Mouse (Mus musculus) CD4-positive helper T cell, adult 2 months (primary cell): ENCODE data around the gene Gmcl1.

Experiments
- DNase-seq: peaks from one replicate; pipeline ENCODE4 v3.0.0-alpha.2; 2012; ENCODE audit warnings: low read depth, missing footprints, low spot score

The Gmcl1 gene

DNA sequence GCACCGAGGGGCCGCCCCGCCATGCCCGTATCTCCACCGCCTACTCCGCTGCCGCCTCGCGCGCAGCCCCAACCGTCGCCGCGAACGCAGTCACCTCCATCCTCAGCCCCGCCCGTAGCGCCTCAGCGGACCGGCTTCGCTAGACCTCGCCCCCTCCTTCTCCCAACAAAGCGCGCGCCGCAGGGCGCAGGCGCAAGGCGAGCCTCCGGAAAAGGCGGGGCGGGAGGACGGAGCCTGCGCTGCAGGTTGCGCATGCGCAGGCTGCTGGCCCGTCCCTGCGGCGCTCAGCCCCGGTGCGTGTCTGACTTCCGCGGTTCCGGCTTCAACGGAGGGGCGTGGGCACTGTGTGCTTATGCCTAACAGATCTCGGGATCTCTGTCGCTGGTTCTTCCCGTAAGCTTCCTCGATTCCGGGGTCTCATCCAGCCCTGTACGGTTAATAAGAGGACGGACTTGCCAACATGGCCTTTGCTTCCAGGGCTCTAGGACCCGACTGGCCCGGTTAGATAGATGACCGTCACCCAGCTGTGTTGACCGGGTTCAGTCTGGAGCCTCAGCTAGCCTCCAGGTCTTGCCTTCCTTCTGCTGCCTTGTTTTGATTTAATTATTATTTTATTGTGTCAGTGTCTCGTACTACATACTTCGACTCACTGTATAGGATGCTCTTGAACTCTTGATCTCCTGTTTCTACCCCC is at the start of gene Gmcl1:
Gene Gmcl1 (minus strand): TSS at position 201 of the 694 bp plus-strand sequence.
- peak; percentile 99 for DNase-seq

DNA sequence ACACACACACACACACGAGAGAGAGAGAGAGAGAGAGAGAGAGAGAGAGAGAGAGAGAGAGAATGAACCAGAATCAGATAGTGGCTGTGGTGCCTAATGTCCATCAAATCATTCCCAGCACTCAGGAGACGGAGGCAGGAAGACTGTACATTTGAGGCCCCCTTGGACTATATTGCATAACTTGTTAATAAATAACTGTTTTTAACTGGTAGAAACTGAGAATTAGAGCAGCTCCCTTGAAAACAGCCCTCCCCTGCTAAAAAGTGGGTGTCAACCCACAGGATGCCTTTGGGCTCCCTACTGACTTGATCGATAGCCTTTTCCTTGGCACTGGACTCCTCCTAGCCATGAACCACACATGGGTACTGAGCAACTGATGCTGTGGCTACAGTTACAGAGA is 49.2 kb upstream of the Gmcl1 start:
- DNase-seq: no peak

DNA sequence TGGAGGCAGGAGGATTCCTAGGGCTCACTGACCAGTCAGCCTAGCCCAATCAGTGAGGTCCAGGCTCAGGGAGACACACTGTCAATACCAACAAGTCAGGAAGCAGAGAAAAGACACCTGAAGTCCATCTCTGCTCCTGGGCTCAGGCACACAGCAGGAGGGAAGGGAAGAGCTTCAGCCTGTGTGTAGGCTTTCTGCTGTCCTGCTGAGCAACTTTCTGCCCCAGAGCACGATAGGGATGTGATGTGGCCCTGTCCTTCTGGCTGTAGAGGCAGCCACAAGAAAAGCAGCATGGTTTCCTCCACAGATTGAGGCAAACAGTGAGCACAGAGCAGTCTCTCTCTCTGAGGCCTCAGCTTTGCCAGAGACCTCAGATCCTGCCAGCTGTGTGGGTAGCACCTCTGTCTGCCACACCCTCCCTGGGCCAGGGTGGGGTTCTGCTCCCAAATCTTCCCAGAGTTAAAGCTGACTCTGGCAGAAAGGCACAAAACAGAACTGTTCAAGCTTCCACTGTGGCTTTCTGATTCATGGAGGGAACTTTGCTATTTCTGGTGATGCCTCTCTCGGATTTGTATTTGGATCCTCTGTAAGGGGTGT is 48.3 kb upstream of the Gmcl1 start:
- DNase-seq: no peak

DNA sequence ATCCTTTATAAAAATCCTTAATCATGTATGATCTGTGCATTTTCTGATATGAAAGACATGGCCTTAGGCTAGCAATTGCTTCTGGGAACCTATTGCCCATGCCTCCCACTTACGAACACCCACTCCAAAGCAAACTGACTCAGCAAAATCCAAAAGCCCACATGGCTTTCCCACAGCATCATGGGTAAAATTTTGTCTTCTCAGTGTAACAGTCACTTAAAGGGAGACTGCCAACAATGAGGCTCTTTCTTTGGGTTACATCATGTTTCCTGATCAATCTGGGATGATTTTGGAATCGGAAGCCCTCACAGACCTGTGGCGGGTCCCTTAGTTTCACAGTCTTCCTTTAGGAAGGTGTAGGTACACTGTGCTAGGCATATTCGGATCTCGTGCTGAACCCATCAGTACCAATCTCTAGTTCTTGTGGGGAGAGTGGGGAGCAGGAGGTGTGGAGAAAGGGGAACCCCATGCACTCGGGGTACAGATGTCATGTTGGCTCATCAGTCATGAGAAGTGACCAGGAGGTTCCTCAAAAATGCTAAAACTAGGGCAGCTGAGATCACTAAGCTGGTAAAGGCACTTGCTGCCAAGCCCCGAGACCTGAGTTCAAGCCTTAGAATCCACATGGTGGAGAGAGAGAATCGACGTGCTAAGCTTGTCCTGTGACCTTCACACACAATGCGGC is 45.9 kb upstream of the Gmcl1 start:
- DNase-seq: no peak

DNA sequence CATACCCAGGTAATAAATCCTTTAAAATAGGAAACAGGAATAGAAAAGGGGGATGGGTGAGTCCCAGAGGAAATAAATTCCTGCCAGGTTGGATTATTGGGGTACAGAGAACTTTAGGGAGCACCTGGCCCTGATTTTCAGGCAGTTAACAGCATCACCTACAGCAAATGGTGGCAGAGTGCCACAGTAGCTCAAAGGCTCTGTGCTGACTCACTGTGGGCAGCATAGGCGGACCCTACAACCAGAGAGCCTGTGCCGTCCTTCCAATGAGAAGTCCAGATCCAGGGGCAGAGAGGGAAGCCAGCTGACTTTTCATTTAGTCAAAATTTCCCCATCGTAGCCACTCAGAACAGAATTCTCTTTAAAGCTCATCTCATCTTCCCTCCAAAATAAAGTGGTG is 44.0 kb upstream of the Gmcl1 start:
- no peak for DNase-seq

DNA sequence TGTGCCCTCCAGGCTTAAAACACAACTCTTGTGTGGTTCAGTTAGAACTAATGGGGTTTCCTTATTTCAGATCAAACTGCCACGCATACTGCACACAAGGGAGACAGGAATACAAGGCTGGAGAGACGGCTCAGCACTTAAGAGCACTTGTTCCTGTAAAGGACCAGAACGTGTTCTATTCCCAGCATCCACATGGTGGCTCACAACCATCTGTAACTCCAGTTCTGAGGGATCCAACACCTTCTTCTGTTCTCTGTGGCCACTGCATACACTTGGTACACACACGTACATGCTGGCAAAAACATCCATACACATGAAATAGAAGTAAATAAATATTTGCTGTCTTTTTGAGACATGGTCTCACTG is 43.5 kb upstream of the Gmcl1 start:
- no peak for DNase-seq

DNA sequence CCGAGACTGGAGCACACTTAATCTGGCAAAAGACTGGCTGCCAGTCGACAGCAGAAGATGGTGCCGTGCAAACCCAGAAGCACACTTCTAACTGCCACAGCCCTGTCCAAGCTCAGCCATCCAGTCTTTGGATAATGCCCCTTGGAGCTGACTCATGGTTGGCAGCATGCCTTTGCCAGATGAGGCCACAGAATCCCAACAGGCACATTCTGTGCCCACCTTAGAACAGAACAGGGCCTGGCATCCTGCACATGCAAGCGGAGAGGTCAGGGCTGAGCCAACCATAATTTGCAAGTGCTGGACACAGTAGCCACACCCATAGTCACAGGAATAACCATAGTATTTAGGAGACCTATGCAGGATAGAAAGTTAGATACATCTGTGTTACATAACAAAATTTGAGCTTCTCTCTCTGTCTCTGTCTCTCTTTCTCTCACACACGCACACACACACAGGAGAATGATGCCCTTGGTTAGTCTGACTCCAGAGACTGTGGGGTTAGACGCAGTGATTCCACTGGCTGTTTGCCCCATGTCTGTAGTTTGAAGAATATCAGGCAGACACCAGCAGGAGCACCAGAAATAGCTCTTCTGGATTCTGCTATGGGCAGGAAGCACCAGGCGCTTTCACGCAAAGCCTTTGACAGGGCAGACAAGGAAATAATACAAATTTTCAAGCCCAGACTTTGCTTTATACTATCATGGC is 43.0 kb upstream of the Gmcl1 start:
- DNase-seq: no peak

DNA sequence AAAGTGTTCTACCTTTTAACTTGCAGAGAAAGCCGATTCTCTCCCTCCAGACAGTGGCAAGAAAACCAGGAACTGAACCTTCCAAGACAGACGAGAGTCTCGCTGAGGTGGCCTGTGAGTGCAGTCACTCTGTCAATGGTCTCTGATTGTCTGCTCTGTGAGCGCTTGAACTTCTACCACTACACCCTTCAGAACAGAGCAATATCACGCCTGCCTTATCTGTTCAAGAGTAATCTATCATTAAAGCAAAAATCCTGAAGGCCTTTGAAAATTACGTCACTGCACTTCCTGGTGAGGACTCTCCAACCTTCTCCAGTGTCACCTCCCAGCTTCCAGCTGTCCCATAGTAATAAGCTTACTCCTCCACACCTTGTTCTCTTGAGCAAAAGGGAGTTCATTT is 41.8 kb upstream of the Gmcl1 start:
- DNase-seq: no peak

DNA sequence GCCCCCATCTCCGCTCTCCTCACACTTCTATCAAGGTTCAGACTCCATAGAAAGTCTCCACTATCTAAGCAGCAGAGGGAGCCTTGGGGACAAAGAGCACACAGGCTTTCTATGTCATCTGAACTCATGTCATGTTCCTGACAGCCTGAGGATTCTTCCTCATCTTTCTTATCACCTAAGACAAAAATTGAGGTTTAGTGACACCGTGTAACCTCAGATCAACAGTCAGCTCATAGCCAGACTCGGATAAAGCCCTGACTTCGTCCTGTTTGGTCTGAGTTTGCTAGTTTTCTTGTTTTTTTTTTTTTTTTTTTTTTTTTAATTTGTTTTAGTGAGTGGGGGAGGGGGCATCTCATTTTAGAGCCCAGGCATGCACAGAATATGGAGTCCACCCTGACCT is 40.6 kb upstream of the Gmcl1 start:
- no peak for DNase-seq

DNA sequence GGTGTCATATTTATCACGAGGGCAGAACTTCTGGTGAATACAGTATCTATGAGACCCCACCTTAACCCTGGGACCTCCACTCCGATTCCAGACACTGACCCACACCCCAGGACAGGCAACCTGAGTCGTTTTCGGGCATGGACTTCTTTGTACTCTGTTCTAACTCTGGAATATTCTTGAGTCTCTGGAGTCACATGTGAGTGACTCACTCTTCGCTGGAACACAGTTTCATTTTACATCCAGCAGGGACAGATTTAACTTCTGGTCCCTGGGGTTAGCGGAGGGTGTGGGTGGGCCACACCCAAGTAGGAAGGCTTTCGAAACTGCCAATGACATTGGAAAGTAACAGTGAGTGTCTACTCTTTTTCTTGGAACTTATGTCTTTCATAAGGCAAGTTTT is 39.4 kb upstream of the Gmcl1 start:
- no peak for DNase-seq

DNA sequence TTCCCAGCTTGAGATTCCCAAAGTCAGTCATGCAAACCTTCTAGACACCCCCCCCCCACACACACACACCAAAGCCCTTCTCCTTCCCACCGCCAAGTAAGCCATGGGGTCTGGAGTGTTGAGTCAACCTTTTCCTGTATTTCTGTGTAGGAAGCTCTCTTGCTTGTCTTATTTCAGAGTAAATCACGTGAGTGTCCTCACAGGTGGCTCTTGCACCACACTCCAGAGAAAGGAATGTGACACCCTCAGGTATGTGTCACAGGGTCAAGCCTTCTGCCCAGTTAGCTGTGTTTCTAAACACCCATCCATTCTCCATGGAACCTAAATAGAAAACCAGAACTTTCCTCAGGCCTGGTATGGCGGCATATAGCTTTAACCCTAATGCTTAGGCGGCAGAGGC is 35.8 kb upstream of the Gmcl1 start:
- no peak for DNase-seq

DNA sequence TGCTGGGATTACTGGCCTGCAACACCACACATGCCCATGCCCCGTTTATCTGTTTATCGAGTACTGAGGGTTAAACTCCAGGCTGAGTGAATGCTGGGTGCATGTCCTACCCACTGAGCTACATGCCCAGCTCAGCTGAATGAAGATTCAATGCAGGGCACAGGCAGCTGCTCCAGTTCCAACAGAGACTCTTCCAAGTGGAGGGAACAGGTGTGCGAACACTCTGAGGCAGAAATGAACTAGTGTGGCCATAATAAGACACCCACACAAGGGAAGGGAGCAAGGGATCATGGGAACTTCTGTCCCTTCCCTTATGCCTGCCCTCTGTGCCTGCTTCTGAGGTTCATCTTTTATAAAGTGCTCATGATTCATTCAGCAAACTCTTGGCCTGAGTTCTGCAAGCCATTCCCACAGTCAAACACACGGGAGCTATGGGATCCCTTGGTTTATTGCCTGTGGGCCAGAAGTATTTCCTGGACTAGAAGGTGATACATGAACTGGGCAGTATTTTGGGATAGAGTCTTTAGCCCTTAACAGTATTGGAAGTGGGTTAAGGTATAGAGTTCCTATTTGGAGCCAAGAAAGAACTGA is 35.1 kb upstream of the Gmcl1 start:
- DNase-seq: no peak

DNA sequence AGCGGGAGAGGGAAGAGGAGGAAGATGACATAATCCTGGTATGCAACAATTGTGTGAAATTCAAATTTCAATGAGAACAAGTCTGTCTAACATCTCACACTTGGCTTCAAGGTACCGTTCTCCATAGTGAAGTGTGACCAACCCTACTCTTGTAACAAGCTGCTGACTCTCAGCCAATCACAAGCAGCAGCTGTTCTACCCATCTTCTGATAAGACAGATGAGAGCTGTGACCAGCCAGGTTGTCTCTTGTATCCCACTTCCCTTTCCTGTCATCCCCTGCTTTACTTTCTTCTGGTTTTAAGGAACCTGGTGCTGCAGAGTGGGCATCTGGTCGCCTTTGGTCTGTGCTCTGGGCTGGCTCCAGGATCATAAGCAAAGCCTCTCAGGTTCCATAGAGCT is 34.3 kb upstream of the Gmcl1 start:
- DNase-seq: no peak

DNA sequence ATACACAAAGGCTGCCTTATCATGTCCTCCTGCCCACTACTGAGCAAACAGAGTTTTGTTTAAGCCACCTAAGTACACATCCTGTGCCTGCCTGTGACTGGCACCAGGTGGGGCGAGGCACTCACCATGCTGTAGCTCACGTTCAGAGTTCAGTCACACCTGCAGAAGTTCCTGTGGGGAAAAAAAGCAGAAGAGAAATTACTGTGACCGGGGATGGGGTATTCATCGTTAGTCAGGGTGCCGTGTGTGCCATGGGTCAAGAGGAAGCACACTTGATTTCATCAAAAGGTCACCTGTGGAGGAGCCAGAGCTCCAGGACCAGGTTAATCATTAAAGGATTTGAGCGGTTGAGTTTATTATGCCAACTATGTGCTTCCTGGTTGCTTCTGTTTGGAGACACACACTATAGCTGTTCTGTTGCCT is 32.5 kb upstream of the Gmcl1 start:
- DNase-seq: no peak

DNA sequence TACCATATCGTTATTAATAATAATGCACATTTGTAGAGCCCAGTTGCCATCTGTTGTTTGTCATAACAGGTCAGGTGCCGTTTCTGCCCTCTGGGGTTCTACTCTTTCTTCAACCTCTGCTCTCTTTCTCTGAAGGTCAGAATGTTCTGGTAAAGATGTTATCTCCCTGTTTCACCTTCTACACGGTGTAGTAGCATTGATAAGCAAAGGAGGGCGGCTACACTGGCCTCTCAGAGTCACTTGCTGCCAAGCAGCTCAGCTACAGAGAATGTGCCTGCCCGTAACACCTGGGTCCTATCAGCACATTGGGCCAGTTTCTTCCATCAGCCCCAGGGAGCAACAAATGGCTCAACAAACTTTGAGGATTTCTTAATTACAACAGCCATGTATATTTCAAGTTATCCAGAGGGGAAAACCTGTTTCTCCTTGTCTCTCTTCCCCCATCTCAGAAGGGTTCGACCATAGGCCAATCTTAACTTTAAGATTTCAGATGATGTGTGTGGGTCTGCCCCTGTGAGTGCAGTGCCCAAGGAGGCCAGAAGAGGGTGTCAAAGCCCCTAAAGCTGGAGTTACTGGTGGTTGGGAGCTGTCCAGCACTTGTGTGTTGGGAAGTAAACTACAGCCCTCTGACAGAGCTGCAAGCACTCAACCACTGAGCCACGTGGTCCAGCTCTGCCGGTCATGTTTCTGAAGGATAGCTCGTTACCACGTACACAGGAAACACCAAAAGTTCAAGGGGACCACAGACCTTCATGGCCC is 21.1 kb upstream of the Gmcl1 start:
- peak; percentile 26 for DNase-seq

DNA sequence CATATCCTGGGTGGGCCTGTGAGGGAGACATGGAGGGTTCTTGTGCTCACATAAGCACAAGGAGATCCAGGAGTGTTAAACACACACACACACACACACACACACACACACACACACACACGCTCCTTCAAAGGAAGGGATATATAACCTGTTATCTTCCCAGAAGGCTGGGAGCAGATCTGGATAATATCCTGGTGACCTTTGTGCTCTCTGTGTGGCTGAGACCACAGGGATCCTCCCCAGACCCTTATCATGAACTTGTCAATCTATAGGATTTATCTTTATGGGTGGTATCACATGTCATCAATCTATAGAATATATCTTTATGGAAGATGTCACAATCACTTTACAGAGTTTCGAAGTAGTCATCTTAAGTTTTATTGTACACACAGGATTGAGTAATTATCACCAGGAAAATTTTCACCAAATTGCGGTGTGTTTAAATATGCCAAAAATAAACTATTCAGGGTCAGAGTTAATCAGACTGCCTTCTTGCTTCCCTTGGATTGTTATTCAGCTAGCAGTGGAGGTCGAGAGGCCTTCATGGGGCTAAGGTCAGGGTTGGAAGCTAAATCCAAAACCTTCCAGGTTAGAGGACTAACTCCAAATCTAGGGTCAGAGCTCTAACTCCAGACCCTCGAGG is 19.8 kb upstream of the Gmcl1 start:
- DNase-seq: no peak

DNA sequence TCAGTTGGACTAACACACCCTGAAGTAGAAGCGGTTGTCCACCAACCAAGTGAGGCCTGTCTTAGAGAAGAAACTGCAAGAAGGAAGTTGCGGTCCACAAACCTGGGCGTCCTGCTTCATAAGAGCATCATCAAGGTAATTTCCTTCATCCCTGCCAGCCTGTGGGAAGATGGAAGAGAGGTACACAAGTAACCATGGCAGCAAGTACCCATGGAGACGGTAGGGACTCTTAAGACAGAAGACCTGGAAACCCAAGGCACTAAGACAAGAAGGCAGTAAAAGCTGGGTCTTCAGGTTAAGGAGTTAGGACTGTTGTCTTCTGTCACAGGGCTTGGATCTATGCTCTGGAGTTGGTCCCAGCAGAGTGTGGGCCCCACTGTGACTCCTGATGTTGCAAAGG is 17.8 kb upstream of the Gmcl1 start:
- DNase-seq: no peak

DNA sequence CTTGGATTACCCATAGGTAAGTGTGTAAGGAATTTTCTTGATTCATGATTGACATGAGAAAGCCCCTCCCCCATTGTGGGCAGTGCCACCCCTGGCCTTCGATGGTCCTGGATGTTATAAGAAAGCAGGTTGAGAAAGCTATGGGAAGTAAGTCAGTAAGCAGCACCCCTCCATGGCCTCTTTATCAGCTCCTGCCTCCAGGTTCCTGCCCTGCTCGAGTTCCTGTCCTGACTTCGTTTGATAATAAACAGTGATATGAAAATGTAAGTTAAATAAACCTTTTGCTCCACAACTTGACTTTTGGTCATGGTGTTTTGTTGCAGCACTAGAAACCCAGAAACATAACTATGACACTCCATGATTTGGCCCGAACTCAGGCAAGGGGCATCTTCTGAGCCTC is 16.6 kb upstream of the Gmcl1 start:
- no peak for DNase-seq

DNA sequence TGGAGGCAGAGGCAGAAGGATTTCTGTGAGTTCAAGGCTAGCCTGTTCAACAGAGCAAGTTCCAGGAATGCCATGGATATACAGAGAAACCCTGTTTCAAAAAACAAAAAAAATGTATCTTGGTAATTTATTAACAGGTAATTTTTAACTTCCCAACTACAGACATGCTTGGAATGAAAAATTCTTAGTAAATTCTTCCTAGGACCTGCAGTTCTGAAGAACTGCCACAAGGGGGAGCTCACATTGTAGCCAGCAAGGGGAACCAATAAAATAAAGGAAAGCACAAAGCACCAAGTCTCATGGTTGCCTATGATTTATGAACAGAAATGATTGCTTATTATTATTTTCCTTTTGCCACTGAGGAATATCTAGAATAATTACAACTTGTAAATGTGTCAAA is 14.0 kb upstream of the Gmcl1 start:
- peak; percentile 65 for DNase-seq

DNA sequence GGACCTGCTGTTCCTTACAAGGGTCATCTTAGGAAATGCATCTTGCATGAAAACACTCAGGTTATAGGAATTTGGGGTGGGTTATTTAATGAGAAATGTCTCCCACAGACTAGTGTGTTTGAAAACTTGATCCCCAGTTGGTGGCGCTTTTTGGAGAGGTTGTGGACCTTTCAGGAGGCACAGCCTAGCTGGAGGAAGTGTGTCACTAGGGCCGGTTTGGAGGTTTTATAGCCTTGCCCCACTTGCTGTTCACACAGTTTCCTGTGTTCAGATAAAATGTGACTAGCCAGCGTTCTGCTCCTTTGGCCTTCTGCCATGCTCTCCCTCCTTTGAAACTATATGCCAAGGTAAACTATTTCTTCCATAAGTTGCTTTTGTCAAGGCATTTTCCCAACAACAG is 7.5 kb upstream of the Gmcl1 start:
- no peak for DNase-seq

DNA sequence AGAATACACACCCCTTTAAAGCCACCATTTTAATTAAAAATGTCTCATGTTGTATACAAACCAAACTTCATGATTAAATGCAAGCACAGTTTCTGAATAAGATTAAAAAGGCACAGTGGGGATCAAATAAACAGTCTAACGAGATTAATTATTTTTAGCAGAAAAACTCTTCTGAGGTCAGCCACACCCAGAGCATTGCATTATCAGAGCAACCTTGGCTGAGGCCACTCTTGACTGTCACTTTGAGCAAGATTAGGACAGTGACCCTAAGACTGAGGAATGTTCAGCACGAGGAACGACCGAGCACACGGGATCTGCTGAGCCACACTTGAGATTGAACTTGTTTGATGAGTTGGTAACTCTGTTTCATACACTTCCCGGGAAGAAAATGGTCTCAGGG is 3.6 kb upstream of the Gmcl1 start:
- no peak for DNase-seq
